ENCODE assay signal across 7 mouse cellular contexts in genomic region chr15:7129944-7130287, GRCm38 (mm10). TPM values are rescaled to one million over a fixed set of nuclear protein-coding genes. Genes with fewer than 3 reads are reported as not detected.
A peak's percentile ranks its signal among the peaks of the same experiment; 100 is the strongest.
DNase-seq lines count a peak whose midpoint lies in the region; ATAC-seq lines count a peak whose summit lies in the region.

No protein-coding gene starts in this region.

- peaks cover 5% of the 10 kb centered on the region for H3K4me1 ChIP-seq in neural tube, embryonic 11.5 days (ENCODE audit: control insufficient read depth, insufficient read depth, low read length)
- peaks cover 30% of the 10 kb centered on the region for H3K4me1 ChIP-seq in forebrain, embryonic 10.5 days
- H3K4me1 ChIP-seq in limb, embryonic 12.5 days (replicated peaks) = peaks cover 24% of the 10 kb centered on the region
- peaks cover 6% of the 10 kb centered on the region; the same call in 1 of the 2 replicates for H3K4me1 ChIP-seq in stomach, embryonic 14.5 days (ENCODE audit: control insufficient read depth, insufficient read depth, low read length)

- peak overlapping the region; percentile 75 for H3K27ac ChIP-seq in neural tube, embryonic 11.5 days (ENCODE audit: low read depth, low read length)
- H3K27ac ChIP-seq in forebrain, embryonic 10.5 days = peak overlapping the region; percentile 88
- H3K27ac ChIP-seq in limb, embryonic 12.5 days = no peak overlapping the region; the same call in 1 of the 2 replicates
- peak overlapping the region; percentile 72 for H3K27ac ChIP-seq in stomach, embryonic 14.5 days (ENCODE audit: low read length)

- no peaks in the 10 kb centered on the region for H3K9me3 ChIP-seq in neural tube, embryonic 11.5 days (ENCODE audit: control insufficient read depth, low read length)
- H3K9me3 ChIP-seq in forebrain, embryonic 10.5 days = no peaks in the 10 kb centered on the region
- H3K9me3 ChIP-seq in limb, embryonic 12.5 days = no peaks in the 10 kb centered on the region
- no peaks in the 10 kb centered on the region for H3K9me3 ChIP-seq in stomach, embryonic 14.5 days (ENCODE audit: control insufficient read depth, low read depth, low read length)

- WGBS in neural tube, embryonic 11.5 days = under 1% methylated on average over 16 of the region's 16 CpGs
- WGBS in forebrain, embryonic 10.5 days = under 1% methylated on average over 16 of the region's 16 CpGs
- WGBS in limb, embryonic 12.5 days = 1% methylated on average over 16 of the region's 16 CpGs
- under 1% methylated on average over 16 of the region's 16 CpGs for WGBS in stomach, embryonic 14.5 days

- no peaks in the 10 kb centered on the region for H3K36me3 ChIP-seq in neural tube, embryonic 11.5 days (ENCODE audit: control insufficient read depth, insufficient read depth, low read length)
- no peaks in the 10 kb centered on the region for H3K36me3 ChIP-seq in forebrain, embryonic 10.5 days (replicated peaks)
- 0 out of 2 replicates have a peak, but pooled peaks cover 4% of the 10 kb centered on the region for H3K36me3 ChIP-seq in limb, embryonic 12.5 days
- H3K36me3 ChIP-seq in stomach, embryonic 14.5 days (ENCODE audit: control insufficient read depth, insufficient read depth, low read length) = no peaks in the 10 kb centered on the region

- H3K9ac ChIP-seq in neural tube, embryonic 11.5 days (ENCODE audit: low read length) = peak overlapping the region; percentile 78
- H3K9ac ChIP-seq in limb, embryonic 12.5 days (replicated peaks) = peak overlapping the region; percentile 86
- peak overlapping the region; percentile 58; the same call in 1 of the 2 replicates for H3K9ac ChIP-seq in stomach, embryonic 14.5 days (replicated peaks; ENCODE audit: low read depth, low read length)

- DNase-seq in neural tube, embryonic 11.5 days (ENCODE audit: low spot score) = no peak
- DNase-seq in neural tube, embryonic 10.5 days (ENCODE audit: extremely low spot score, low spot score) = no peak
- DNase-seq in forebrain, embryonic 10.5 days (ENCODE audit: extremely low spot score, low spot score) = peak; percentile 20
- no peak for DNase-seq in natural killer cell, adult 2 months (ENCODE audit: low spot score in 2 of 2)
- DNase-seq in thymus, postnatal 4 days = no peak

- no peaks in the 10 kb centered on the region for H3K27me3 ChIP-seq in neural tube, embryonic 11.5 days (ENCODE audit: control insufficient read depth, insufficient read depth, low read length)
- peaks cover 49% of the 10 kb centered on the region for H3K27me3 ChIP-seq in forebrain, embryonic 10.5 days (ENCODE audit: poor library complexity, severe bottlenecking)
- no peaks in the 10 kb centered on the region for H3K27me3 ChIP-seq in limb, embryonic 12.5 days
- no peaks in the 10 kb centered on the region for H3K27me3 ChIP-seq in stomach, embryonic 14.5 days (ENCODE audit: control insufficient read depth, insufficient read depth, low read length)

- ATAC-seq in neural tube, embryonic 11.5 days (ENCODE audit: insufficient read depth, low FRiP score, low TSS enrichment) = no peak
- no peak for ATAC-seq in limb, embryonic 12.5 days (ENCODE audit: insufficient number of reproducible peaks, insufficient read depth, low FRiP score, low TSS enrichment, low read depth)
- peak; percentile 36 for ATAC-seq in stomach, embryonic 14.5 days (ENCODE audit: insufficient number of reproducible peaks, insufficient read depth, low FRiP score, low read depth)

- peak overlapping the region; percentile 87 for H3K4me2 ChIP-seq in neural tube, embryonic 11.5 days (ENCODE audit: low read depth)
- H3K4me2 ChIP-seq in limb, embryonic 12.5 days = peak overlapping the region; percentile 79
- H3K4me2 ChIP-seq in stomach, embryonic 14.5 days (replicated peaks; ENCODE audit: low read depth, low read length) = peak overlapping the region; percentile 97

- peak overlapping the region; percentile 76 for H3K4me3 ChIP-seq in neural tube, embryonic 11.5 days (ENCODE audit: low read depth, low read length)
- H3K4me3 ChIP-seq in forebrain, embryonic 10.5 days = peak overlapping the region; percentile 84
- H3K4me3 ChIP-seq in limb, embryonic 12.5 days (replicated peaks) = peak overlapping the region; percentile 80
- peak overlapping the region; percentile 69 for H3K4me3 ChIP-seq in stomach, embryonic 14.5 days (ENCODE audit: low read depth, low read length)

RNA-seq across cellular contexts. Expression of gene Lifr, which starts 39.5 kb away (rescaled TPM):
- 29.7 and 34.3 TPM in 2 replicates for polyA plus RNA-seq in neural tube, embryonic 11.5 days (2014; fragmentation: Nextera tagmentation; extraction: Ambion mirVana)
- 5.6 and 7.4 TPM in 2 replicates for polyA plus RNA-seq in forebrain, embryonic 10.5 days (2016; fragmentation: Nextera tagmentation; extraction: Ambion mirVana)
- polyA plus RNA-seq in limb, embryonic 12.5 days (2016; fragmentation: Nextera tagmentation; extraction: Ambion mirVana) = 15.8 and 18.4 TPM in 2 replicates
- 23.6 and 26.8 TPM in 2 replicates for polyA plus RNA-seq in stomach, embryonic 14.5 days (2014; fragmentation: Nextera tagmentation; extraction: Ambion mirVana)
